Mouse (Mus musculus) urinary bladder, postnatal 25 days (tissue): ENCODE measurements around the gene AC124502.3.

Experiments used
- DNase-seq: peaks from one replicate; pipeline ENCODE4 v3.0.0; 2022; ENCODE audit warnings: low spot score

AC124502.3 gene

DNA sequence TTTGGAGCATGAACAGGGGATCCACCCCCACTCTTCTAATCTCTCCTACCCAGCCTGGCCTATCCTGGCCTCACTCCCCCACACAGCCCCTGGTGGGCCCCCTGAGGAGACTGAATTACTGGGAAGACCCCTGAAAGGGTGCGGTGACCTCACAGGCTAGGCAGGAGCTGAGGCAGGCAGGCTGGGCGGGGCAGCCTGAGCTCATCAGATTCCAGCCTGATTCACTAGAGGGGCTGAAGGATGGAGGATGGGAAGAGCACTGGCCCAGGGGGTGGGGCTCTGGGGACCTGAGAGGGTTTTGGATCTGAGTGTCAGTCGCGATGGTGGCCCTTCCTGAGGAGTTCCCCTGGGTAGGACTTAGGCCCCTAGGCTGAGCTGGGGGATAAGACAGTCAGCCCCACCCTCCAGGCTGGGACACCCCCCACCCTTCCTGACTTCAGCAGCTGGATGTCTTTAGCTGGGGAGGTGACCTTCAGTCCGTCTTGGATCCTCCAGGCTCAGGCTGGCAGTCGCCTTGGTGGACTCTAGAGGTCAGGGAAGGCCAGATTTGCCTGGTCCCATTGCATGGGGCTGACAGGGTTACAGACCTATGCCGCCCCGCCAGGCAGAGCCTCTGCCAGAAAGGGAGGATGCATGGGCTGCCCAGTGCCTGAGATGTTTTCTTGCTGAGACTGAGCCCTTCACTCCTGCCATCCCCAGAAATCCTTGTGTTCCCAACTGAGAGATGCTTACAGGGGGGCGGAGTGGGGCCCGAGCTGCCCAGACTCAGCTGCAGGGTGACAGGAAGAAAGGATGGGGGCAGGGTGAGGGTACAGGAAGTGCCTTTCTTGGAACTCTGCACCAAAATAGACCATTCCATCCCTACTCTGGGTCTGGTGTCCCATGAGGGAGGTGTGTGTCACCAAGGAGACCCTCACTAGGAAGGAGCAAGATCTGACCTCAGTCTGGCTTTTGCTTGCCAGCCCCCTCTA, 20.4 kb downstream of the AC124502.3 start:
- no peak for DNase-seq

DNA sequence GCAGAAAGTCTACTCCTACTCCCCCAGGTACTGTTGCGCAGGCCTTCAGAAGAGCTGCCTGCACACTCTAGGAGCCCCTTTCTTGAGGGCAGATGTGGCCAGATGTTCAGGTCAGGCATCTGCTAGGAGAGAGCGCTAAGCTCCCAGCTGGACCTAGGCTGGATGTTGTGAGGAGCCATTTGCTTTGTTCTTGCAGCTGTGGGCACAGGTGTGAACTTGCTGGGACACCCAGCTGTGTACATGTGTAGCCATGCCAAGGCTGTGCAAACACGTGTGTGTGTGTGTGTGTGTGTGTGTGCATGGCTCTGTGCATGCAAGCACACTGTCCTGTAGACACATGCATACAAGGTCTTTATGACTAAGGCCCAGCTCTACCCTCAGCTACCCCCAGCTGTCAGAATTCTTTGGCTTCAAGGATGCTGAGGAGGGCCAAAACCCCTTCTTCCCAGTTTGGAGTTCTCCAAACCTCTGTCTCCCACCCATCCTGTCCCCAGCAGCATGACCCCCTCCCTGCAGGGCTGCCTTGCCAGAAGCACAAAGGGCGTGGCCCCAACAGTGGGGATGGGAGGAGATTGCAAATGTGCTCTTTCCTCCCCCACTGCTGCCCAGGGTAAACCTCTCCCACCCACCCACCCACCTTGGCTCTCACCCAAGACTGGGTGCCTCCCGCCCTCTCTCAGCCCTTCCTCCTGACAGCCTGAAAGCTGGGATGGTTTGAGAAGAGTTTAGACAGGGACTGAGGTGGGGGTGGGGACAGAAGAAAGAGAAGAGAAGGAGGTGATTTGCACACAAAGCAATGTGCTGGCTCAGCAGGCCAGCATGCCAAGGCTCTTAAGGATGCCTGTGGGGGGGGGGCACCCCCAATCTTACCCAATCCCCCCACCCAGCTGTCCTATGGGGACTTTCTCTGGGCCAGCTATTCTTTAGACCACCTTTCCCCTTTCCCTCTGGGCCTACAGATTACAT, 22.0 kb downstream of the AC124502.3 start:
- no peak for DNase-seq

DNA sequence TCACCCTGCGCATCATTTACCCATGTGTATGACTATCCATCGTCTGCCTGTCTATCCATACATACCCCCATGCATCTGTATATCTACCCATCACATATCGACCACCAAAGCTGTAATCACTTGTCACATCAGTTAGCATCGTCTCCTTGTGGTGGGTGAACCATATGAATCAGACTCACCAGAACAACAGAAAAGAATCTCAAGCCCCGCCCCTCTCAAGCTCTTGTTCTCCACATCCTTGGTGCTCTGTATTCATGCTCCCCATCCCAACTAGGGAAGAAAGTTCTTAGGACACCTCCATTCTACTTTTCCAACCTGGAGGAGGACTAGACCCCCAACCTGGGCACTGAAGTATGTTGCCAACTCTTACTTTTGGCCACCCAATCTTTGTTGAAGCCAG, 23.4 kb downstream of the AC124502.3 start:
- DNase-seq, result no peak

DNA sequence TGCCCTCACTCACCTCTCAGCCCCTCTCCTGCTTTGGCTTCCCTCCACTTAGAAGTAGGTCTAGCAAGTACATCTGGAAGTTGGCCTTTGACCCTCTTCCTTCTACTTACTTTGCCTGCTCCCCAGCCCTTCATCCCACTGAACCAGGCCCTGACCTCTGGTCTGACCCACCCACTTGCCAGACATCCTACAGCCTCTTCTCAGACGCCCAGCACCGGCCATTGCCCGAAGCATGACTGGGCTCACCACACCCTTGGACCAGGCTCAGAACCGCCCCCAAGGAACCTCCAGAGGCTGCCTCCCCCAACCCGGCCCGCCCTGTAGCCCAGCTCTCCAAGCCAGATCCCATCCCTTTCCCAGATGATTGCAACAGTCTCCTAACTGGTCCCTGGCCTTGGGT, 23.8 kb downstream of the AC124502.3 start:
- DNase-seq, result peak; percentile 60

DNA sequence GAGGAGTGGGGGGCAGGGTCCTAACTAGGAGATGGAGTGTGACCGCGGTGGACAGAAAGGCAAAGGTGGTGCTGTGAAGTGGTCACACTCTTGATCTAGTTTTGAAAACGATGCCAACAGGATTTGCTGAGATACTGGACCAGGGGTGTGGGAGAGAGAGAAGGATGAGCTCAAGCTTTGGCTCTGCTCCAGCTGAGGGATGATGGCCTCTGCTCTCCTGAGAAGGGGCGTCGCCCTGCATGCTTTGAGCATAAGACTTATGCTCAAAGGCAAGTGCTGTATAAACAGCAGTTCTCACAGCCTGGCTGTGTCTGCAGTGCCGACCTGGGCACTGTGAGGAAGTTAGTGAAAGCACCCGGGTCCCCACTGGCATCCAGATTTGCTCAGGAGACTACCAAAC, 26.4 kb downstream of the AC124502.3 start:
- DNase-seq, result no peak

DNA sequence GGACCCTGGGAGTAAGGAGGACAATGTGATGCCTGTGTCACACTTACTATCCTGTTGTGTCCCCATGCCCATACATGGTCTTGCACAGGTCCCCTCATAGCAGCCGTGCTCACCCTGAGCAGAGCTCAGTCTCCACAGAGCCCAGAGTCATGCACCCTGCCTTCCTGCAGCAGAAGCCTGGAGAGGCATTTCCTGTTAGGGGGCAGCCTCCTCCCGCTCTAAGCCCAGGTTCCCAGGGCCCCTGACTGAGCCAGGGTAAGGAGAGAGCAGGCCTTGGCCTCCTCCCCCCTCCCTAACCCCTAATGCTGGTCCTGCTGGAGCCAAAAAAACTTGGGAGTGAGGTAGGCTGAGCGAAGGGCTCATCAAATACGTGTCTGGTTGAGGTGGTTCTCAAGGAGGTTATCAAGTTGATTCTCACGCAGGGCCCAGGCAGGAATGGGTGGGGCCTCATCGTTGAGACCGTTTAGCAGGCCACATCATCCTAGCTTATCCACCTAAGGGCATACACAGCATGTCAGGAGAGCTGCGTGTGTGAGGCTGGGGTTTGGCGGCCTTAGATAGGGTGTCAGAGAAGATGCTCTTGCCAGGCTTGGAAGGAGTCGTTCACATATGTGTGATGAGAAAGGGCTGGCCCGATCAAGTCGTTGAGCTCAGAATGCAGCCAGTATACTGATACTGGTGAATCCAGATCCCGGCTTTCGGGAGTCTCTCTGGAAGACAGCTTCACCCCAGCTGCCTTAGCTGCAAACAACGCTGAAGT, 28.5 kb downstream of the AC124502.3 start:
- no peak for DNase-seq

DNA sequence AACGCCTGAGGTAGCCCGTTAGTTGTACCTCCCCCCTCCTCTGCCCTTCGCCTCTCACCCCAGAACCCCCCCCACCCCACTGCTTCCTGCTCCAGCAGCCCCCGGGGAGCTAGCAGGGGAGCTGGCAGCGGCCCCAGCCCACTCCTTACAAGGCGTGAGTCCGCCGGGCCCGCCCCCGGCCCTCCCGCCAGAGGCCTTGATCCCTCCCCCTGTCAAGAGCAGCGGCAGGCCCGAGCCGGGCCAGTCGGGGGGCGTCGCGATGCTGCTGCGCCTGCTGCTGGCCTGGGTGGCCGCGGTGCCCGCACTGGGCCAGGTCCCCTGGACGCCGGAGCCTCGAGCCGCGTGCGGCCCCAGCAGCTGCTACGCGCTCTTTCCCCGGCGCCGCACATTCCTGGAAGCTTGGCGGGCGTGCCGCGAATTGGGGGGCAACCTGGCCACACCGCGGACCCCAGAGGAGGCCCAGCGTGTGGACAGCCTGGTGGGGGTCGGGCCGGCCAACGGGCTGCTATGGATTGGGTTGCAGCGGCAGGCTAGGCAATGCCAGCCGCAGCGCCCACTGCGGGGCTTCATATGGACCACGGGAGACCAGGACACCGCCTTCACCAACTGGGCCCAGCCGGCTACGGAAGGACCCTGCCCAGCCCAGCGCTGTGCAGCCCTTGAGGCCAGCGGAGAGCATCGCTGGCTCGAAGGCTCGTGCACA, 29.3 kb downstream of the AC124502.3 start, which contains the start of gene Cd248:
TSS of gene Cd248 (plus strand) at position 212 of the 703 bp plus-strand sequence.
- peak; percentile 56 for DNase-seq

DNA sequence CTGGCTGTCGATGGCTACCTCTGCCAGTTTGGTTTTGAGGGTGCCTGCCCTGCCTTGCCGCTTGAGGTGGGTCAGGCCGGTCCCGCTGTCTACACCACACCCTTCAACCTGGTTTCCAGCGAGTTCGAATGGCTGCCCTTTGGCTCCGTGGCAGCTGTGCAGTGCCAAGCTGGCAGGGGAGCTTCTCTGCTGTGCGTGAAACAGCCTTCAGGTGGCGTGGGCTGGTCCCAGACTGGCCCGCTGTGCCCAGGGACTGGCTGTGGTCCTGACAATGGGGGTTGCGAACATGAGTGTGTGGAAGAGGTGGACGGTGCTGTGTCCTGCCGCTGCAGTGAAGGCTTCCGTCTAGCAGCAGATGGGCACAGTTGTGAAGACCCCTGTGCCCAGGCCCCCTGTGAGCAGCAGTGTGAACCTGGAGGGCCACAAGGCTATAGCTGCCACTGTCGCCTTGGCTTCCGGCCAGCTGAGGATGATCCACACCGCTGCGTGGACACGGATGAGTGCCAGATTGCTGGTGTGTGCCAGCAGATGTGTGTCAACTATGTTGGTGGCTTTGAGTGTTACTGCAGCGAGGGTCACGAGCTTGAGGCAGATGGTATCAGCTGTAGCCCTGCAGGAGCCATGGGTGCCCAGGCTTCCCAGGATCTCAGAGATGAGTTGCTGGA, 30.0 kb downstream of the AC124502.3 start:
- no peak for DNase-seq

DNA sequence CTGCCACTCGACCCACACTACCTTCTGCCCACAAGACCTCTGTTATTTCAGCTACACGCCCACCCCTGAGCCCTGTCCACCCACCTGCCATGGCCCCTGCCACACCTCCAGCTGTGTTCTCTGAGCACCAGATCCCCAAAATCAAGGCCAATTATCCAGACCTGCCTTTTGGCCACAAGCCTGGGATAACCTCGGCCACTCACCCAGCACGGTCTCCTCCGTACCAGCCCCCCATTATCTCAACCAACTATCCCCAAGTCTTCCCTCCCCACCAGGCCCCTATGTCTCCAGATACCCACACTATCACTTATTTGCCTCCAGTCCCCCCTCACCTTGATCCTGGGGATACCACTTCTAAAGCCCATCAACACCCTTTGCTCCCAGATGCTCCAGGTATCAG, 30.8 kb downstream of the AC124502.3 start:
- DNase-seq, result no peak

DNA sequence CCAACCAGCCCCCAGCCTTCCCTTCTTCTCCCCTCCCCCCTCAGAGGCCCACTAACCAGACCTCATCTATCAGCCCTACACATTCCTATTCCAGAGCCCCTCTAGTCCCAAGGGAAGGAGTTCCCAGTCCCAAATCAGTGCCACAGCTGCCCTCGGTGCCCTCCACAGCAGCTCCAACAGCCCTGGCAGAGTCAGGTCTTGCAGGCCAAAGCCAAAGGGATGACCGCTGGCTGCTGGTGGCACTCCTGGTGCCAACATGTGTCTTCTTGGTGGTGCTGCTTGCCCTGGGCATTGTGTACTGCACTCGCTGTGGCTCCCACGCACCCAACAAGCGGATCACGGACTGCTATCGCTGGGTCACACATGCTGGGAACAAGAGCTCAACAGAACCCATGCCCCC, 31.3 kb downstream of the AC124502.3 start:
- no peak for DNase-seq

DNA sequence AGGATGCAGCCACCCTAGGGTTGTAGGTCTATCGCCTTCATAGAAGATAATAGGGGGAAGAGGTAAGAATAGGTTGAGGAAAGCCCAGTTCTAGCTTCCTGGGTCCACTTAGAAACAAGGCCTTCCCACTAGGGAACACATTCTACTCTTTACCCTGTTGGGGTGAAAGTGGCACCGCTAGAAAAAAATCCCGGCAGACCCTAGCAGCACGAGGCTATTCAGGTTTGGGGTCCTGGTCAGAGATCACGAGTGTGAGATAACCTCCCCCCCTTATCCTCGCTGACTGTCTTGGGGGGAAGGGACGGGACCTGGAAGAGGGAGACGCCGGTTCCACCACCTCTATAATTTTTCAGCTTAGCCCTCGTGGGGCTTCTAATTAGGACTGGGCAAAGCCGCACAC, 32.4 kb downstream of the AC124502.3 start:
- DNase-seq, result no peak

DNA sequence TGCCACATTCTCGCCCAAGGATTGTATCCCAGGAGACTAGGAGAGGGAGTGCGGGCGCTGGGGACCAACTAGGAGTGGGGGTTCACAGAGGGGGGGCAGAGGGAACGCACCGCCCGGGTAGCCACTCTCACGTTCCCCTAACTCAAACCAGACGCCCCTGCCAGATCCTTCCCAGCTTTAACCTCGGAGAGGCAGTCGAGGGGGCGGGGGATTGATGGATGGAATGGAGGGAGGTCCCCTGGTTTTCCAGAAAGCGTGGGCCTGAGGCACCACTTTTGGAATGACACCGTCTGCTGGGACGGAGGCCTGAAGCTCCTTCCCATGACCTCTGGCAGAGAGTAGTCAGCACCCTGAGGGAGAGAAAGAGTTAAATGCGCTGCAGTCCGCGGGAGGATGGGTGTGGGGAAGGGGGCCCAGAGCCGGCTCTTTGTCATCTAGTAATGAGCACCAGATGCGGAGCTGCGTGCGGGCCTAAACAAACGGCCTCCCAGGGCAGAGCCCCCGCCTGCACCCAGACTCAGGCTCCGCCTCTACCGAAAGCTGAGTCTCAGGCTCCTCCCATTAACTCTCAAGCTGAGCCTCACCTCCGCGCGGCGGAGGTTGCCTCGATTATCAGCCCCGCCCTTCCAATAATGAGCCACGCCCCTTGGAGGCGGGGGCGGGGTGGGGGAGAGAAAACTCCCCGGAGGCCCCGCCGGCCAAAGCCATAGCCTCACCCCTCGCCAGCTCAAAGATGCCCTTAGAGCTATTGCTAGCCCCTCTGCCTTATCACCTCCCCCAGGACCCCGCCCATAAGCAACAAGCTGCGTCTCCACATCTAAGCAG, 33.1 kb downstream of the AC124502.3 start:
- peak; percentile 76 for DNase-seq

DNA sequence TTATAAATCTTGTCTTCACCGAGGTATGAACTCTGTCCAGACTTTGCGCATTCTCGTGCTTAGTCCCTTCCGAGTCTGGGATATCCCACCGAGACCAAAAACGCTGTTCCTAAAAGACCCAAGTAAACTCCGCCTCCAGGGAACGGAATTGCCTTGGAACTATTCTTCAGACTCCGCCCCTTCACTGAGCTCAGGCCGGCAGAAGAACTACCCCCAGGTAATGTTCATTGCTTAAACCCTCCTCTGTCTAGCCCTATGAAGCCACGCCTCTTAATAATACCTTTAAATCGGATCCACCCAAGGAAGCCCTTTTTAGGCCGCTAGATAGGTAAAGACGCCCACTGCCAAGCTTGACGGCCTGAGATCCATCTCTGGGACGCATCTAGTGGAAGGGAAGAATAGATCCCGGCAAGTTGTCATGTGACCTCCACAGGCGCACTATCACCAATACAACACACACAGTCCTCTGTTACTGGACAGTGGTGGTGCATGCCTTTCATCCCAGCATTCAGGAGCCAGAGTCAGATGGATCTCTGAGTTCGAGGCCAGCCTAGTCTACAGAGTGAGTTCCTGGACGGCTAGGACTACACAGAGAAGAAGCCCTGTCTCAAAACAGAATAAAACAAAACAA, 33.8 kb downstream of the AC124502.3 start:
- DNase-seq, result no peak

DNA sequence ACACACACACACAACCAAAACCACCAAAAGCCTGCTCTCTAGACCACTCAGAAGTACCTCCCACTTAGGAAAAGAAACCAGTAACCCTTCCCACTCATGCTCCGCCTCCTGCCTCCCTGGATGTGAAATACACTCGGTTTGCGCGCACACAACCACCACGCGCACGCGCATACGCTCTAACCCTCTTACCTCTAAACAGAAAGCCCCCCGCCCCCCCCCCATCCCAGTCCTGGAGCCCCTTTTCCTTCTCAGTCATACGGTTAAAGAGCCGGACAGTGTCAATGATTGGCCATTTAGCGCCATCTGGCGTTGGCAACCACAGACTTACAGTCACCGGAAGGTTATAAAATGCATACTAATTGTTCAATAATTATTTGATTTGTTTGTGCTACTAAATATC, 34.3 kb downstream of the AC124502.3 start:
- DNase-seq, result peak; percentile 63

DNA sequence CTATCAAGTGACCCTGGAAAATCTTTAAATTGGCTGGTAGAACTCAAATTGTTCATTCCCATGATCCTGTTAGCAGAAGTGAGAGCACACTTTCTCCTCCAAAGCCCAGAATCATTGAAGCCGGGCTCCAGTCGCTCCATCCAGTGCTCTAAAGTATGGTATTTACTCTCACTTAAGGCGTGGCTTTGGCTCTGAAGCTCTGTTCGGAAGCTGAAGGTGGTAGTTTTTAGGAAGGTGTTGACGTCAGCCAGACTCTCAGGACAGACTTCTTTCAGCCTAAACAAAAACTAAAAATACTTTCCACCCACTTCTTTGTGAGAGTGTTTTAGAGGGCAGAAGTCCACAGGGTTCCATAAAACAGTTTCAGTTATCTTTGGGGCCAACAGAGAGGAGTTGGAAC, 34.8 kb downstream of the AC124502.3 start:
- no peak for DNase-seq

DNA sequence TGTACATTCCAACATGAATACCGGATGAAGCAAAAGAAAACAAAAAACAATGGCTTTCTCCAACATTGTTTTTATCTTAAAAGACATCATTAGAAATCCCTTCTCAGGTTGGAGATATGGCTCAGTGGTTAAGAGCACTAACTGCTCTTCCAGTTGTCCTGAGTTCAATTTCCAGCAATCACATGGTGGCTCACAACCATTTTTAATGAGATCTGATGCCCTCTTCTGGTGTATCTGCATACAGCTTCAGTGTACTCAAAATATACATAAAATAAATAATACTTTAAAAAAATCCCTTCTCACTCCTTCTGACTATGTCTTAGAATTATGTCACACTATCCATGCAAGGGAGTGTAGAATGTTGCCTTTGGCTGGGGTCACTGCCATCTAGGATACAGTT, 40.6 kb downstream of the AC124502.3 start:
- DNase-seq, result no peak

DNA sequence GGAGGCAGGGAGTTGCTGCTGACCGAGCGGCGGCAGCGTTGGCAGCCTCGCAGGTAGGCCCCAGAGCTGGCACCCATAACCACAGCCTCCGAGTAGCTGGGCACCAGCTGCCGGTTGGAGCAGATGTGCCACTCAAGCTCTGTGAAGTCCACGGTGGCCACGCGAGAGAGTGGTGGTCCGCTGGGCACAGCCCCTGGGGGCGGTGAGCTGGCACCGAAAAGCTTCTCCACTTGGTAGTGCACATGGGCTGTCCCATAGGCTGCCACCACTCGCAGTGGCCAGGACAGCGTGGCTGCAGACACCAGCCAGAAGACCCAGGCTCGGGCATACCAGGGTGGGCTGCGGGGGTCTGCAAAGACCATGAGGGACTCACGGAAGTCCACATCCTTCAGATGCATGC, 43.3 kb downstream of the AC124502.3 start:
- no peak for DNase-seq

DNA sequence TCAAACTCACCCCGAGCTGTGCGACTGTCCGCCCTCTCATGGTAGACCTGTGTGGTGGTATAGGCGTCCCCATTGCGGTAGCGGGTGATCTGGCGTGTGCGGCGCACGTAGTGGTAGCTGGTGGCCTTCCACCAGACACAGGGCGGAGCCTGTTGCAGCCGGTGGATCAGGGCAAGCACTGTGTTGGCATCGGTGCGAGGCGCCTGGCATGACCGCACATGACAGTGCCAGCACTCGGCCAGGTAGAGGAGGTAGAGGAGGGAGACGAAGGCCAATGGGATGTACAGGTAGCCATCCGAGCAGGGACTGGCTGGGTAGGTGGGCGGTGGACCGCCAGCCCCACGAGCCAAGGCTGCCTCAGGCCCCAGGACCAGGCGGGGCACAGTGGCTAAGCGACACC, 43.9 kb downstream of the AC124502.3 start:
- DNase-seq, result no peak
